Mouse (Mus musculus) MEL (cell line): ENCODE data around the gene Tgif1. TPM values are rescaled to one million over a fixed set of nuclear protein-coding genes. Genes with fewer than 3 reads are reported as not detected.

ENCODE experiments used
- DNase-seq: peaks from one replicate; pipeline ENCODE4 v3.0.0; 2011; ENCODE audit warnings: low read depth, low spot score
- H3K27ac ChIP-seq: 2 replicates; pipeline ENCODE4 v1.5.1; 2012; ENCODE audit warnings: low read depth, mild to moderate bottlenecking, control low read depth, low read length, moderate library complexity; ENCODE audit not compliant: control insufficient read depth
- H3K27me3 ChIP-seq, 2 experiments: fragments of 150-350 bp in 1 of 2; sonication (generic) in 1 of 2; 2 replicates each; pipeline ENCODE4 v1.6.1; 2012; ENCODE audit warnings: low read length in 2 of 2, mild to moderate bottlenecking in 2 of 2, improper control_type of control experiment in 1 of 2, moderate library complexity in 1 of 2; ENCODE audit not compliant: insufficient read depth in 2 of 2, control insufficient read depth in 1 of 2
- H3K36me3 ChIP-seq, 2 experiments: 2 replicates each; pipeline ENCODE4 v1.6.1; 2012 to 2014; ENCODE audit warnings: low read length in 2 of 2, improper control_type of control experiment in 1 of 2, inconsistent platforms in 1 of 2, mild to moderate bottlenecking in 1 of 2; ENCODE audit not compliant: insufficient read depth in 2 of 2, control insufficient read depth in 1 of 2
- H3K4me1 ChIP-seq, 2 experiments: fragments of 150-350 bp in 1 of 2; sonication (generic) in 1 of 2; 2 replicates each; pipeline ENCODE4 v1.6.1; 2012; ENCODE audit warnings: low read length in 2 of 2, improper control_type of control experiment in 1 of 2, mild to moderate bottlenecking in 1 of 2; ENCODE audit not compliant: insufficient read depth in 2 of 2, control insufficient read depth in 1 of 2
- H3K4me3 ChIP-seq, 2 experiments: fragments of 150-350 bp in 1 of 2; sonication (generic) in 1 of 2; 2 replicates each; pipeline ENCODE4 v1.5.1; 2012; ENCODE audit warnings: low read depth in 2 of 2, low read length in 2 of 2, mild to moderate bottlenecking in 2 of 2, moderate library complexity in 2 of 2, control low read depth in 1 of 2, improper control_type of control experiment in 1 of 2; ENCODE audit not compliant: control insufficient read depth in 1 of 2, insufficient read depth in 1 of 2
- H3K79me2 ChIP-seq: 2 replicates; pipeline ENCODE4 v1.6.1; 2012; ENCODE audit warnings: mild to moderate bottlenecking, low read length, moderate library complexity; ENCODE audit not compliant: control insufficient read depth, poor library complexity, insufficient read depth
- H3K9ac ChIP-seq: 2 replicates; pipeline ENCODE4 v1.6.1; 2012; ENCODE audit warnings: low read depth, mild to moderate bottlenecking, control low read depth, low read length, moderate library complexity; ENCODE audit not compliant: control insufficient read depth, poor library complexity, severe bottlenecking
- H3K9me3 ChIP-seq: fragments of 150-350 bp; sonication (generic); replicated peaks from 2 replicates; pipeline ENCODE4 v1.6.1; 2012; ENCODE audit warnings: mild to moderate bottlenecking, low read length, improper control_type of control experiment, moderate library complexity; ENCODE audit not compliant: insufficient read depth
- BHLHE40 ChIP-seq: IDR thresholded peaks from 2 replicates; pipeline ENCODE4 v1.6.1; 2012; ENCODE audit warnings: low read depth, mild to moderate bottlenecking, inconsistent platforms, low read length, improper control_type of control experiment, borderline replicate concordance
- CHD1 ChIP-seq: IDR thresholded peaks from 2 replicates; pipeline ENCODE4 v1.6.1; 2012; ENCODE audit warnings: low read depth, mild to moderate bottlenecking, inconsistent platforms, low read length, improper control_type of control experiment
- CHD2 ChIP-seq: IDR thresholded peaks from 2 replicates; pipeline ENCODE4 v1.6.1; 2011; ENCODE audit warnings: low read length, improper control_type of control experiment
- E2F4 ChIP-seq: IDR thresholded peaks from 2 replicates; pipeline ENCODE4 v1.6.1; 2011; ENCODE audit warnings: low read depth, low read length, improper control_type of control experiment, borderline replicate concordance
- ETS1 ChIP-seq: IDR thresholded peaks from 2 replicates; pipeline ENCODE4 v1.6.1; 2012; ENCODE audit warnings: low read depth, mild to moderate bottlenecking, inconsistent platforms, low read length, improper control_type of control experiment, moderate library complexity
- HCFC1 ChIP-seq: IDR thresholded peaks from 2 replicates; pipeline ENCODE4 v1.6.1; 2012; ENCODE audit warnings: low read depth, mild to moderate bottlenecking, inconsistent platforms, low read length, improper control_type of control experiment, moderate library complexity
- MAFK ChIP-seq: IDR thresholded peaks from 2 replicates; pipeline ENCODE4 v1.6.1; 2011; ENCODE audit warnings: low read depth, mild to moderate bottlenecking, low read length, improper control_type of control experiment, borderline replicate concordance
- MAX ChIP-seq: IDR thresholded peaks from 2 replicates; pipeline ENCODE4 v1.6.1; 2011; ENCODE audit warnings: low read length, improper control_type of control experiment
- MAZ ChIP-seq: IDR thresholded peaks from 2 replicates; pipeline ENCODE4 v1.6.1; 2012; ENCODE audit warnings: low read depth, mild to moderate bottlenecking, inconsistent platforms, low read length, improper control_type of control experiment
- MEF2A ChIP-seq: IDR thresholded peaks from 2 replicates; pipeline ENCODE4 v1.6.1; 2014; ENCODE audit warnings: low read depth, mild to moderate bottlenecking, inconsistent platforms, low read length, improper control_type of control experiment; ENCODE audit not compliant: poor library complexity, insufficient replicate concordance, severe bottlenecking; ENCODE audit errors: extremely low read depth
- MYB ChIP-seq: IDR thresholded peaks from 2 replicates; pipeline ENCODE4 v1.6.1; 2011; ENCODE audit warnings: mild to moderate bottlenecking, low read depth, low read length, improper control_type of control experiment
- NELFE ChIP-seq: IDR thresholded peaks from 2 replicates; pipeline ENCODE4 v1.6.1; 2011; ENCODE audit warnings: low read depth, low read length, improper control_type of control experiment
- NRF1 ChIP-seq: IDR thresholded peaks from 2 replicates; pipeline ENCODE4 v1.6.1; 2014; ENCODE audit warnings: low read depth, mild to moderate bottlenecking, inconsistent platforms, low read length, improper control_type of control experiment, moderate library complexity; ENCODE audit not compliant: poor library complexity, insufficient read depth, severe bottlenecking
- POLR2A ChIP-seq, 2 experiments: IDR thresholded peaks; 2 replicates each; pipeline ENCODE4 v1.6.1; 2011 to 2012; ENCODE audit warnings: low read length in 2 of 2, mild to moderate bottlenecking in 2 of 2, control low read depth in 1 of 2, improper control_type of control experiment in 1 of 2, low read depth in 1 of 2, moderate library complexity in 1 of 2; ENCODE audit not compliant: control insufficient read depth in 1 of 2, insufficient read depth in 1 of 2, poor library complexity in 1 of 2
- TAL1 ChIP-seq: IDR thresholded peaks from 2 replicates; pipeline ENCODE4 v1.6.1; 2012; ENCODE audit warnings: mild to moderate bottlenecking, inconsistent platforms, low read length, moderate library complexity, mixed read lengths
- TBP ChIP-seq: IDR thresholded peaks from 2 replicates; pipeline ENCODE4 v1.8.0; 2011; ENCODE audit warnings: low read depth, low read length, improper control_type of control experiment
- UBTF ChIP-seq: IDR thresholded peaks from 2 replicates; pipeline ENCODE4 v1.6.1; 2012; ENCODE audit warnings: low read depth, mild to moderate bottlenecking, inconsistent platforms, low read length, improper control_type of control experiment, moderate library complexity, borderline replicate concordance; ENCODE audit not compliant: insufficient read depth
- USF1 ChIP-seq: IDR thresholded peaks from 2 replicates; pipeline ENCODE4 v1.6.1; 2014; ENCODE audit warnings: low read depth, mild to moderate bottlenecking, inconsistent platforms, low read length, improper control_type of control experiment, moderate library complexity
- USF2 ChIP-seq, 2 experiments: IDR thresholded peaks; 2 replicates each; pipeline ENCODE4 v1.6.1; 2011 to 2012; ENCODE audit warnings: improper control_type of control experiment in 2 of 2, low read length in 2 of 2, borderline replicate concordance in 1 of 2, inconsistent platforms in 1 of 2, low read depth in 1 of 2, mild to moderate bottlenecking in 1 of 2; ENCODE audit not compliant: insufficient read depth in 1 of 2
- ZC3H11A ChIP-seq: IDR thresholded peaks from 2 replicates; pipeline ENCODE4 v1.6.1; 2012; ENCODE audit warnings: low read depth, mild to moderate bottlenecking, inconsistent platforms, low read length, improper control_type of control experiment
- ZMIZ1 ChIP-seq: IDR thresholded peaks from 2 replicates; pipeline ENCODE4 v1.6.1; 2012; ENCODE audit warnings: low read depth, mild to moderate bottlenecking, inconsistent platforms, low read length, improper control_type of control experiment, moderate library complexity
- polyA plus RNA-seq, 2 experiments: library from polyadenylated mRNA; stranded (reverse) in 1 of 2; unstranded in 1 of 2; fragments of >175 nt in 1 of 2; fragments of >200 nt in 1 of 2; gene quantifications; 2 replicates each; pipeline versions ENCODE4 v1.2.1 to v1.2.4; 2012; ENCODE audit warnings: low replicate concordance in 2 of 2, low read depth in 1 of 2; ENCODE audit not compliant: insufficient read length in 2 of 2, insufficient read depth in 1 of 2, missing spikeins in 1 of 2
- total RNA-seq: library from RNA; depleted of rRNA; stranded (reverse); fragments of 300-350 nt; gene quantifications from 2 replicates; pipeline ENCODE4 v1.2.3, GENCODE M21; 2012

Gene Tgif1
- total and polyA plus RNA-seq, 3 experiments, result 9.1 to 29.5 TPM; not detected in 1

DNA sequence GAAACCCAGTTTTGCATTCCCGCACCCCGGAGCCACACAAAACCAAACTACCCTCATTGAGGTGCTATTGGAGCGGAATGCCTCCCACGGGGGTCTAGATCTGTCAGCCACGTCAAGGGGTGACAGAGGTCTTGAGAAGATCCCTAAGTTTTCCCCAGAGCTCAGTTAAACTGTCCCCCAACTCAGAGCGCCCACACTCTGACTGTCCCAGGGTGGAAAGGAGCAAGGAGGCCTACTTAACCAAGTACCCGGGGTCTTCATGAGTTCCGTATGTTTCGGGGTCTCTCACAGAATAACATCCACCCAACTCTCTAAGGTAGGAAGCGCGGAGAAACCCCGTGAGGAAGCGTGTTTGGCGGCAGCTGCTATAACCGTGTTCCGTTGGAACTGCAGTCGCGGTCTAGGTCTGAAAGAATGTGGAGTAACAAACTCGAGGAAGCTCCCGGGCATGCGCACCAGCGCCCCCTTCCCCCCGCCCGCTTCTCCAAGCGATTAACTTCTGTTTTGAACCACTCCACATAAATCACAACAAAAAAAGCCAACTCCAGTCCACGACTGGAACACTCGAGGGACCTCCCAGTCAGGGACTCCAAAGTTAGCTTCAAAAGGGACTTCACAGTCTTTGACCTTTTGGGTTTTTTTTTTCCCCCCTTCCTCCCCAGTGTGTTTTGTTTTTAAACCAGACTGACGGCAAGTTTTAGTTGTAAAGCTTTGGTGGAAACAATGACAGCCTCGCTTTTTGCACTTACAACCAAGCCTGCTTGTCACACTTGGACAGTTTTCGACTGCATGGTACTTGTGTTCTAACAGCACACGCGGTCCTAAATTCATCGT is 3.7 kb downstream of the Tgif1 start (continued):
- peak; percentile 94 for TF ChIP-seq NRF1
- 0 out of 2 replicates have a peak, but pooled peaks have one; percentile 53 for TF ChIP-seq UBTF
- peak; percentile 73 for TF ChIP-seq MAX
- TF ChIP-seq MAFK, result no peak
- TF ChIP-seq MYB, result no peak
- peak; percentile 77 for TF ChIP-seq NELFE
- no peak; the same call in 1 of the 2 replicates for TF ChIP-seq MAZ
- TF ChIP-seq MEF2A, result no peak
- TF ChIP-seq POLR2A (IDR thresholded peaks at IDR 0.05; ENCODE audit: control insufficient read depth in 1 of 2, insufficient read depth in 1 of 2, low read depth in 1 of 2, low read length in 2 of 2, poor library complexity in 1 of 2), result peak in 1 of 2 experiments; percentile 84; a peak in 3 of 4 replicates
- TF ChIP-seq USF1, result no peak
- TF ChIP-seq BHLHE40, result no peak
- TF ChIP-seq E2F4, result no peak
- no peak for TF ChIP-seq USF2 (IDR thresholded peaks at IDR 0.05; ENCODE audit: borderline replicate concordance in 1 of 2, insufficient read depth in 1 of 2, low read depth in 1 of 2, low read length in 2 of 2)
- TF ChIP-seq CHD2, result no peak
- TF ChIP-seq CHD1, result 0 out of 2 replicates have a peak, but pooled peaks have one; percentile 58
- TF ChIP-seq ETS1, result no peak; the same call in 1 of the 2 replicates
- TF ChIP-seq ZC3H11A, result no peak
- no peak for TF ChIP-seq TAL1
- TF ChIP-seq HCFC1, result peak; percentile 50; the same call in 1 of the 2 replicates
- peak; percentile 74; the same call in 1 of the 2 replicates for TF ChIP-seq TBP

DNA sequence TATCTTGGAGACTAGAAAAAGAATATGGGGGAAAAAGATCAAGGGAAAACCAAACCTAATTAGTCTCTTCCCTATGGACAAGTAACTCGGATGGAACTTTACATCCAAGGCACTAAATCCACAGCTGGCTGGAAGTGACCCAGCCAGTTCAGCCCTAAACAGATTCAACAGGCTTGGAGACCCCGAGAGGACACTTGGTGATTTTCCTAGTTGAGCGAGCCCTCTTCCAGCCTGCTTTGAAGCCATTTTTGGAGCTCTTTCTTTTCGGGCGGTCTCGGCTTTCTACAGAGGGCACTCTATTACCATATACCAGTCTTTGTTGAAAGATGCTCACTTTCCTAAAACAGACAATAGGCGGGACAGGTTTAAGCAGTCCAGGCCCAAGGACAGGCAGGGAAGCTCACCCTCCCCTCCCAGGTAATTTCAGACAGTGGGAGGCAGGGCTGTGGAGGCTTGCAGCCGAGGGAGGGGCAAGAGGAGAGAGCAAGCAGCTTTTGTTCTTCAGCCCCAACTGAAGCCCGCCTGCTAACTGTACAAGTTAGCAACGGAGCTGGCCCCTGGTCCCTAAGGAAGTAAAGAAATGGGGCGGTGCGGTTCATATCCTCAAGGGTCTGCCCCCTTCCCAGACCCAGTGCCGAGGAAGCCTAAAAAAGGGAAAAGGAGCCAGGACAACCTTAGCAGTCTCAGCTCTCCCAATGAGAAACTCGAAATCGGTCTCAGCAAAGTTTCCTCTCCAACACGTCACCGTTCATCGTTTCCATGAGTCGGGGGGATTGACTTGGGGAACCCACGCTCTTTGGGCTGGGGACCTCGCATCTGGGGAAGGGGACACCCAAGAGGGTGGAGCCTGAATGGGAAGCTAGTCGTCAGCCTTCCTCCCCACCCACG is 4.6 kb downstream of the Tgif1 start:
- H3K9ac ChIP-seq, result peak overlapping the region; percentile 94
- H3K9me3 ChIP-seq, result no peaks in the 10 kb centered on the region
- peak; percentile 68 for DNase-seq
- peaks cover 53% of the 10 kb centered on the region for H3K79me2 ChIP-seq
- peaks cover 15 to 22% of the 10 kb centered on the region in 2 experiments for H3K36me3 ChIP-seq
- TF ChIP-seq ZMIZ1 (no peak), POLR2A (IDR thresholded peaks at IDR 0.05; ENCODE audit: control insufficient read depth in 1 of 2, insufficient read depth in 1 of 2, low read depth in 1 of 2, low read length in 2 of 2, poor library complexity in 1 of 2) (0 out of 4 replicates have a peak, but pooled peaks of 1 of the 2 experiments have one; percentile 40), MAZ (peak; percentile 71)
- H3K27ac ChIP-seq, result peak overlapping the region; percentile 90
- H3K27me3 ChIP-seq, result no peaks in the 10 kb centered on the region
- H3K4me1 ChIP-seq, result peaks cover 12 to 19% of the 10 kb centered on the region in 2 experiments; a peak in 3 of 4 replicates
- peak overlapping the region; percentile 79 to 99 for H3K4me3 ChIP-seq
